Mouse (Mus musculus): ENCODE measurements around the gene B4galnt4. TPM values are rescaled to one million over a fixed set of nuclear protein-coding genes. Genes with fewer than 3 reads are reported as not detected.

B4galnt4 gene
- polyA plus RNA-seq, 1 experiment from 2014 or later, result 53.0 TPM

GRCm38 (mm10) chr7:141079481-141080449 is 18.9 kb downstream of the B4galnt4 start:
- 26% methylated on average over 34 of the region's 34 CpGs for WGBS

GRCm38 (mm10) chr7:141087894-141088293 is 27.0 kb downstream of the B4galnt4 start:
- Histone ChIP-seq H3K36me3 (ENCODE audit: control insufficient read depth, insufficient read depth) (no peaks in the 10 kb centered on the region), H3K4me3 (replicated peaks; ENCODE audit: low read length) (no peak overlapping the region), H3K9ac (replicated peaks; ENCODE audit: low read depth, low read length) (no peak overlapping the region), H3K4me1 (replicated peaks; ENCODE audit: control insufficient read depth, insufficient read depth, low read length) (no peaks in the 10 kb centered on the region; the same call in 1 of the 2 replicates), H3K27me3 (replicated peaks; ENCODE audit: control insufficient read depth, insufficient read depth, low read length) (peaks cover 9% of the 10 kb centered on the region), H3K27ac (ENCODE audit: low read length) (no peak overlapping the region), H3K4me2 (ENCODE audit: low read length) (no peak overlapping the region), H3K9me3 (ENCODE audit: control insufficient read depth, low read length) (no peaks in the 10 kb centered on the region)
- WGBS, result 53% methylated on average over 8 of the region's 8 CpGs
- no peak for ATAC-seq

More at GRCm38 (mm10) chr7:141079481-141080449, 18.9 kb downstream of the B4galnt4 start:
- H3K4me3 ChIP-seq (replicated peaks; ENCODE audit: low read length), result no peak overlapping the region
- no peak overlapping the region for H3K4me2 ChIP-seq (ENCODE audit: low read length)
- no peaks in the 10 kb centered on the region for H3K27me3 ChIP-seq (replicated peaks; ENCODE audit: control insufficient read depth, insufficient read depth, low read length)
- no peaks in the 10 kb centered on the region for H3K36me3 ChIP-seq (ENCODE audit: control insufficient read depth, insufficient read depth)
- no peaks in the 10 kb centered on the region for H3K4me1 ChIP-seq (replicated peaks; ENCODE audit: control insufficient read depth, insufficient read depth, low read length)
- H3K9me3 ChIP-seq (ENCODE audit: control insufficient read depth, low read length), result no peaks in the 10 kb centered on the region
- ATAC-seq, result no peak
- H3K27ac ChIP-seq (ENCODE audit: low read length), result no peak overlapping the region
- H3K9ac ChIP-seq (replicated peaks; ENCODE audit: low read depth, low read length), result no peak overlapping the region

- Histone ChIP-seq H3K9ac (replicated peaks; ENCODE audit: low read depth, low read length) (no peak overlapping the region), H3K4me3 (replicated peaks; ENCODE audit: low read length) (no peak overlapping the region), H3K4me1 (replicated peaks; ENCODE audit: control insufficient read depth, insufficient read depth, low read length) (no peaks in the 10 kb centered on the region; the same call in 1 of the 2 replicates), H3K27ac (ENCODE audit: low read length) (no peak overlapping the region), H3K4me2 (ENCODE audit: low read length) (no peak overlapping the region), H3K36me3 (ENCODE audit: control insufficient read depth, insufficient read depth) (no peaks in the 10 kb centered on the region), H3K9me3 (ENCODE audit: control insufficient read depth, low read length) (no peaks in the 10 kb centered on the region), H3K27me3 (replicated peaks; ENCODE audit: control insufficient read depth, insufficient read depth, low read length) (peaks cover 11% of the 10 kb centered on the region)
- no peak for ATAC-seq
- 24% methylated on average over 18 of the region's 18 CpGs for WGBS
Observed at GRCm38 (mm10) chr7:141088473-141088872, 27.6 kb downstream of the B4galnt4 start.

GRCm38 (mm10) chr7:141090228-141090627 is 29.3 kb downstream of the B4galnt4 start:
- no peak overlapping the region for H3K27ac ChIP-seq (ENCODE audit: low read length)
- WGBS, result 61% methylated on average over 8 of the region's 8 CpGs
- no peak overlapping the region for H3K4me3 ChIP-seq (replicated peaks; ENCODE audit: low read length)
- no peak overlapping the region for H3K4me2 ChIP-seq (ENCODE audit: low read length)
- ATAC-seq, result no peak
- no peaks in the 10 kb centered on the region; the same call in 1 of the 2 replicates for H3K4me1 ChIP-seq (replicated peaks; ENCODE audit: control insufficient read depth, insufficient read depth, low read length)
- H3K9me3 ChIP-seq (ENCODE audit: control insufficient read depth, low read length), result no peaks in the 10 kb centered on the region
- H3K9ac ChIP-seq (replicated peaks; ENCODE audit: low read depth, low read length), result no peak overlapping the region
- H3K36me3 ChIP-seq (ENCODE audit: control insufficient read depth, insufficient read depth), result no peaks in the 10 kb centered on the region
- peaks cover 11% of the 10 kb centered on the region for H3K27me3 ChIP-seq (replicated peaks; ENCODE audit: control insufficient read depth, insufficient read depth, low read length)

- no peaks in the 10 kb centered on the region; the same call in 1 of the 2 replicates for H3K4me1 ChIP-seq (replicated peaks; ENCODE audit: control insufficient read depth, insufficient read depth, low read length)
- H3K9ac ChIP-seq (replicated peaks; ENCODE audit: low read depth, low read length), result 0 out of 2 replicates have a peak overlapping the region, but pooled peaks have one; percentile 12
- no peak overlapping the region for H3K27ac ChIP-seq (ENCODE audit: low read length)
- peaks cover 11% of the 10 kb centered on the region for H3K27me3 ChIP-seq (replicated peaks; ENCODE audit: control insufficient read depth, insufficient read depth, low read length)
- H3K9me3 ChIP-seq (ENCODE audit: control insufficient read depth, low read length), result no peaks in the 10 kb centered on the region
- ATAC-seq, result peak; percentile 90
- H3K36me3 ChIP-seq (ENCODE audit: control insufficient read depth, insufficient read depth), result no peaks in the 10 kb centered on the region
- WGBS, result 6% methylated on average over 37 of the region's 37 CpGs
- H3K4me2 ChIP-seq (ENCODE audit: low read length), result peak overlapping the region; percentile 45
- H3K4me3 ChIP-seq (replicated peaks; ENCODE audit: low read length), result peak overlapping the region; percentile 16; the same call in 1 of the 2 replicates
Observed at GRCm38 (mm10) chr7:141092051-141092735, 31.3 kb downstream of the B4galnt4 start.

GRCm38 (mm10) chr7:141093950-141094349 is 33.0 kb downstream of the B4galnt4 start:
- no peaks in the 10 kb centered on the region for H3K9me3 ChIP-seq (ENCODE audit: control insufficient read depth, low read length)
- peaks cover 13% of the 10 kb centered on the region for H3K27me3 ChIP-seq (replicated peaks; ENCODE audit: control insufficient read depth, insufficient read depth, low read length)
- no peaks in the 10 kb centered on the region; the same call in 1 of the 2 replicates for H3K4me1 ChIP-seq (replicated peaks; ENCODE audit: control insufficient read depth, insufficient read depth, low read length)
- H3K9ac ChIP-seq (replicated peaks; ENCODE audit: low read depth, low read length), result no peak overlapping the region
- 91% methylated on average over 6 of the region's 6 CpGs for whole genome bisulfite sequencing
- H3K4me2 ChIP-seq (ENCODE audit: low read length), result no peak overlapping the region
- no peak overlapping the region for H3K27ac ChIP-seq (ENCODE audit: low read length)
- no peaks in the 10 kb centered on the region for H3K36me3 ChIP-seq (ENCODE audit: control insufficient read depth, insufficient read depth)
- no peak overlapping the region for H3K4me3 ChIP-seq (replicated peaks; ENCODE audit: low read length)
- no peak for ATAC-seq

- H3K4me2 ChIP-seq (ENCODE audit: low read length), result no peak overlapping the region
- 72% methylated on average over 12 of the region's 15 CpGs for WGBS
- H3K36me3 ChIP-seq (ENCODE audit: control insufficient read depth, insufficient read depth), result no peaks in the 10 kb centered on the region
- ATAC-seq, result no peak
- no peak overlapping the region for H3K4me3 ChIP-seq (replicated peaks; ENCODE audit: low read length)
- no peaks in the 10 kb centered on the region for H3K9me3 ChIP-seq (ENCODE audit: control insufficient read depth, low read length)
- no peak overlapping the region for H3K27ac ChIP-seq (ENCODE audit: low read length)
- no peak overlapping the region for H3K9ac ChIP-seq (replicated peaks; ENCODE audit: low read depth, low read length)
- H3K4me1 ChIP-seq (replicated peaks; ENCODE audit: control insufficient read depth, insufficient read depth, low read length), result peaks cover under 1% of the 10 kb centered on the region
- H3K27me3 ChIP-seq (replicated peaks; ENCODE audit: control insufficient read depth, insufficient read depth, low read length), result peaks cover 16% of the 10 kb centered on the region
Observed at GRCm38 (mm10) chr7:141094487-141095205, 33.7 kb downstream of the B4galnt4 start.

- H3K36me3 ChIP-seq (ENCODE audit: control insufficient read depth, insufficient read depth), result no peaks in the 10 kb centered on the region
- H3K9me3 ChIP-seq (ENCODE audit: control insufficient read depth, low read length), result no peaks in the 10 kb centered on the region
- no peak for ATAC-seq
- WGBS, result 77% methylated on average over 6 of the region's 6 CpGs
- no peak overlapping the region for H3K27ac ChIP-seq (ENCODE audit: low read length)
- no peak overlapping the region for H3K4me2 ChIP-seq (ENCODE audit: low read length)
- H3K4me1 ChIP-seq (replicated peaks; ENCODE audit: control insufficient read depth, insufficient read depth, low read length), result peaks cover 8% of the 10 kb centered on the region
- no peak overlapping the region for H3K4me3 ChIP-seq (replicated peaks; ENCODE audit: low read length)
- peaks cover 27% of the 10 kb centered on the region for H3K27me3 ChIP-seq (replicated peaks; ENCODE audit: control insufficient read depth, insufficient read depth, low read length)
- no peak overlapping the region for H3K9ac ChIP-seq (replicated peaks; ENCODE audit: low read depth, low read length)
Observed at GRCm38 (mm10) chr7:141096021-141096420, 35.1 kb downstream of the B4galnt4 start.
